Mouse (Mus musculus): ENCODE measurements around the gene Lrrc27. TPM values are rescaled to one million over a fixed set of nuclear protein-coding genes. Genes with fewer than 3 reads are reported as not detected.

Lrrc27 gene
- total RNA-seq, 2 experiments from 2014 or later, result 0.81 to 1.3 TPM

DNA sequence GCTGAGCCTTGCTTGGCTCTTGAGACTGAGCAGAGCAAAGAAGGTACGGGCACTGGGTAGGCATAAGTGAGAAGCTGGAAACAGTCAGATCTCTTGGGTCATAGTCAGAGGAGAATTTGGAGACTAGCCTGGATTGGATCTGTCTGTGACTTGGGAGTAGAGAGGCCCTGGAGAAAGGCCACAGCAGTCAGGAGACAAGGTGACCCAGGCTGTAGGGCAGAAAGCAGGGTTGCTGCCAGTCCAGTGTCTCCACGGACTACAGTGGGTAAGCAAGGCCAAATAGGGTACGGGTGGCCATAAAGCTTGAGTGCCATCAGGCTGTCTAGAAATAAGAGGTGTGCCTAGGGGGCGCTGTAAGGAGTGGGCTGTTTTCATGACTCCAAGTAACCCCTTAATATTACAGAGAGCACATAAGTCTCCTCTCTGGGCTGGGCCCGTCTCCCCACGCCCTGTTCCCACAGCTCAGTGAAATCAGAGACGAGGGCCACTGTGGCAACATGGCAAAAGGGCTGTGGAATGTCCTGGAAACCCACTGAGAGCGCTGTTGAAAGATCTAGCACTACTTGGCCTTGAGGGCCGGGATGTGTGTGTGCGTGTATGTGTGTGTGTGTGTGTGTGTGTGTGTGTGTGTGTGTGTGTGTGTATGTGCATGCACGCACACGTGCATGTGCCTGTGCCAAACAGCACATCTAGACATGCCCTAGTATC, 23.0 kb downstream of the Lrrc27 start:
- ATAC-seq (ENCODE audit: poor library complexity, severe bottlenecking), result no peak

DNA sequence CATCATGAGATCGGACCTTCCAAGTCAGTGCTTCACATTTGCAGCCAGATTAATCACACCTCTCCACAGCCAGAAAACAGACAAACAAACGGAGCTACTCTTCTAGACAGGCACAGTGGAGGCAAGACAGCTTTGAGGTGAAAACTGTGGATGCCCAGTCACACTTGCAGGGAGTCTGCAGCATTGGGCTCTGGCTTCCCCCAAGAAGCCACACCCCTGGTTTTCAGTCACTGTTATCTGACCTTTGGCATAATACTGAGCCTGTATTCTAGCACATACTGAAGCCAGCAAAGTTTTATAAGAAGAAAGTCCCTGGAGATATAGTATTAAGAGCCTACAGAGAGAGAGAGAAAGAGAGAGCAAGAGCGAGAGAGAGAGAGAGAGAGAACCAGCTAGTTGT, 26.6 kb downstream of the Lrrc27 start:
- no peak for ATAC-seq (ENCODE audit: poor library complexity, severe bottlenecking)

DNA sequence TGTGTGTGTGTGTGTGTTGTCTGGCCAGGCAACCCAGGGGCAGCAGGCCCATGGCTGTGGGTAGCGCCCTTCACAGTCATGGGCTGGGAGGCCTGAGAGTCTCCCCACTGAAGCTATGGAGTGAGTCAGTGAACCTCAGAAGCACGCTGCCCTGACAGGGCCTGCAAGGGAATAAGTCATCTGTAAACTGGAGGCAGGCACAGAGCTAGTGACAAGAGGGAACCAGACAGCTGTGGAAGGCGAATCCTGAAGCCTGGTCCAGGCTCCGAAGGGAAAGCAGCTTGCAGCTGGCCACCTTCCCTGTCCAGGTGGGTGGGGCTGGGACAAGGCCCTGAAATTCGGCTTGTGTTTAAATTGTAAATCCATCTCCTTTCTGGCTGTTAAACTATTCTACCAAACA, 33.3 kb downstream of the Lrrc27 start:
- no peak for ATAC-seq (ENCODE audit: poor library complexity, severe bottlenecking)

DNA sequence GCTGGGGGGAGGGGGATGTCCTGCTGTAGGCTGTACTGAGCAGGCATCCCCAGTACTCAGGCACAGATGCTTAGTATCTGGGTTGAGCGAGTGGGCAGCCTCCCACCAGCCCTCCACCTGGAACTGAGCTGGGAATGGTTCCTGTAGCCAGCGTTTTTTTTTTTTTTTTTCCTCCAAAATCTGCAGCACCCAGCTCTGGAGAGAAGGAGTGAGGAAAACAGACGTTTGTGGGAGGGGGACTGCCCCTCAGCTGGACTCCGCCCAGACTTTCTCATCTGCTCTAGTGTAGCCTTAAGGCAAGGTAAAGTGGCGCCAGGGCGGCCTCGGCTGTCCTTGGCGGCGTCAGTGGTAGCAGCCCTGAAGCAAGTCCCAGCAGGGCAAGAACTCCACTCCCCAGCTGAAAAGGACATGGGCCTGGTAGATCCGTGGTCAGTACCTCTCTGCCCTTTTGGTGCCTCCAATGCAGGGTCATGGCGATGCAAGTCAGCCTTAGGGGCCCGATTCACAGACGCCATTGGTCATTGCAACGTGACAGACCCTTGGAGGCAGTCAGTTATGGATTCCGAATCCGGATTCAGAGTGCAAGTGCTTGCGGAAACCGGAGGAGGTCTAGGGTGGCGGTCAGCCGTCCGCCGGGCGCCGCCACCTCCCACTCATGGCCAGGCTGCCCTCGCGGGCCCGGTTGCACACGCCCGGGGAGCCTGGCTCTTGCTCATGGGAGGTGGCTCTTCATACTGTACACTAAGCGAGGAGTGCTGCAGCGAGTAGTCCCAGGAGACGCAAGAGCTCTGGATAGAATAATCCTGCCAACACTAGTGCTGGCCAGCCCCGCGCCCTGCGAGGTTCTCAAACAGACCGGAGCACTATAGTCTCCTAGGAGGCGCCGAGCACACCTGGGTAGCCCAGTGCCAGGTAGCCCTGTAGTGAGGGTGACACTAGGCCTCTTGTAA, 34.4 kb downstream of the Lrrc27 start:
- peak; percentile 6 for ATAC-seq (ENCODE audit: poor library complexity, severe bottlenecking)

DNA sequence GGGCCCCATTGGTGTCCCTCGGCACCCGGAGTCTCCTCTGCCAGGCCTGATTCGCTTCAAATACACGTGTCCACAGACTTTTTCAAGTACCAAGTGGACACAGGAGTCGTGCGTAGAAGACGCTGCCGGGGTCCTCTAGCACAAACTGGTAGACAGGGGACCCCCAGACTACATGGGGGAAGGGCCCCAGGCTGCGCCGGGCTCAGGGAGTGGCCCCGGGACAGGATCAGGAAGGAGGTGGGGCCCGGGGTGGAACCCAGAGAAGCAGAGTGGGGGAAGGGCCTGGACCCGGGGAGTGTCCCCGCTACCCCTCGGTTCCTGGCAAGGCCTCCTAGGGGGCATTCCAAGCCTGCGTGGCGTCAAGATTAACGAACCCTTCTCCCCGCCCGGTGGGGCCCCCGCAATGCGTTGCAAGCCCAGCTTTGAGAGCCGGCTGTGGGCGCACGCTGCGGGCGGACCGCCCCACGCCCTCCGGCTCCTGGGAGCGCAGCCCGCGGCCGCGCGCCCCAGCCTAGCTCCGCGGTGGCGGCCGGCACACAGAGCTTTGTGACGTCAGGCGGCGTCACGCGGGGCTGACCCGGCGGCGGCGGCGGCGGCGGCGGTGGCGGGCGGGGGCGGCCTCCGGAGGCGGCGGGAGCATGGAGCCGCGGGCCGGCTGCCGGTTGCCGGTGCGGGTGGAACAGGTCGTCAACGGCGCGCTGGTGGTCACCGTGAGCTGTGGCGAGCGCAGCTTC, 35.3 kb downstream of the Lrrc27 start, which contains the start of gene Pwwp2b:
Gene Pwwp2b (plus strand): TSS at position 602 of the 734 bp plus-strand sequence.
- peak; percentile 78 for ATAC-seq (ENCODE audit: poor library complexity, severe bottlenecking)

DNA sequence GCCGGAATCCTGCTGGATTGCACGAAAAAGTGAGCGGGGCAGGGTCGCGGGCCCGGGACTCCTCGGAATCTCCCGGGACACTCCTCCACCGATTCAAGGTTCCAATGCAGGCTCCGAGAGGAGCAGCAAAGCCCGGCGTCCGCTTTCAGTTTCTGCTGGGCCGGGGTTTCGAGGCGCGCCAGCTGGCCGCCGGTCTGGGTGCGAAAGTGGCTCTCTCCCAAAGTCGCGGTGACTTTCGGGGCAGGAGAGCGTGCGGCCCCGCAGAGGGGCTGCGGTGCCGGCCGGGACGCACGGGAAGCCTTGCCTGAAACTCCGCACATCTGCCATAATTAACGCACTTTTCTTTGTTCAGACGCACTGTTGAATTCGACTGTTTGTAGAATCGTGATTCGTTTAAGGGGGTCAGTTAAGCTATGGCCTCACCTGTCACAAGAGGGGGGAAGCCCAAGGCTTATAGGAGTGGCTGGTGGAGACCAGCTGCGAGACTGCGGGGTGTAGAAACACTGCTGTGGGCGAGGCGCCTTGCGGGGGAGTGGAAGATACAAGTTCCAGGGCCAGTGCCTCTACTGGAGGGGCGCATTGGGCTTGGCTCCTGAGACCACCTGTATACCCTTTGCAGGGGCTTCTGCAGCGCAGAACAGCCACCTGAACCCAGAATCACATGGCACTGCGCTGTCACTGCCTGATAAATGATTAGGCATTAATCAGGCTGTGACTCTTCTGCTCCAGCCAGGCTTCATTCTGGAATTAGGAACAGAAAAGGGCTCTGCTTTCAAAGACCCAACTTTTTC, 36.0 kb downstream of the Lrrc27 start:
- ATAC-seq (ENCODE audit: poor library complexity, severe bottlenecking), result peak; percentile 35

DNA sequence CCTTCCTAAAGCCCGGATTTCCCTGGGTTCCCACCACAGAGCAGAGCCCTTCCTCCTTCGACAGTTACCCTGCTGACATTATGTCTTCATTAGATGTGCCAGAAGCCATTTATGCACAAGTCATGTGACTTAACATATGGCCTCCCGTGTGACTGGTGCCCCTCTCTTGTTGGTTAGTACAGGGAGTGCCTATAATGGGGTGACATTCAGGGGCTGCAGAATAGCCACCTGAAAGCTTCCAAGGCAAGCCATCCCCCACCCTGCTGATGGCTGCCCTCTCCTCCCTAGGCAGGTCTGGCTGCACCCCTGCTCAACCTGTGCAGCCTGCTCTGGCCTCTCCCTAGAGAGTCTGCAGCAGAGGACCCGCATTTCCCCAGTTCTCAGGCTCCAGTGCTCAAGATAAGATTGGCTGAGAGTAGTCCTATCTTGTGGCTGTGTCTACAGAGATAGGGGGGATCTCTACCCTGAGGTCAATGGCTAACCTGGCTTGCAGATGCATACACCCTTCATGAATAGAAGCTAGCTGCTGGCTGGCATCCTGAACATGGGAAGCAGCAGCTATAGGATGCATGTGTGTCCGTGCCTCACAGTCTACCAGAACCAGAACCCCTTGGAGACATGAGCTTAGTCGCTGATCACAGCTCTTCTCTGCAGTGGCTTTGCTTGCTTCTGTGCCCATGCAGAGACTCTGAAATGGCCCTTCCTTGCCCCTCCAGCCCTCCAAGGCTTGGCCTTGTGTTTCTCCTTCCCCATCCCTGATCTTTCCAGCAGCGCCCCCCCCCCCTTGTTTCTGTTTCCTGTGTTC, 36.8 kb downstream of the Lrrc27 start:
- no peak for ATAC-seq (ENCODE audit: poor library complexity, severe bottlenecking)

DNA sequence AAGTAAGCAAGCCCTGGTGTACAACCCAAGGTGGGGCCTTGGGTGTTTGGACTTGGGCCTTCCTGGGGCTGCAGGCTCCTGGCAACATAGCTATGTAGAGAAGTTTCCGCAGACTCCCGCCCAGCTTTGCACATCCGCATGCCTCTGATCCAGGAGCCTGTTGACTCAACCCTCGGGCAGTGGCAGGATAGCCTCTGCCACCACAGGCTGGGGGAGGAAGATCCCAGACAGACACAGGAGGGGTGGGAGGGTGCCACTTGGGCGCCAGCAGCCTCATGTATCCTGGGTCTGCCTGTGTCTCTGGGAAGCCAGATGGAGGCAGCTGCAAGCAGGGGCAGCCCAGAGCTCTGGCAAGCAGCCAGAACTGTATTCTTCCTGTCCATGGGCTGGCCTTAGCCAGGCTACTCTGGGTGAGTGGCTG, 39.1 kb downstream of the Lrrc27 start:
- no peak for ATAC-seq (ENCODE audit: poor library complexity, severe bottlenecking)

DNA sequence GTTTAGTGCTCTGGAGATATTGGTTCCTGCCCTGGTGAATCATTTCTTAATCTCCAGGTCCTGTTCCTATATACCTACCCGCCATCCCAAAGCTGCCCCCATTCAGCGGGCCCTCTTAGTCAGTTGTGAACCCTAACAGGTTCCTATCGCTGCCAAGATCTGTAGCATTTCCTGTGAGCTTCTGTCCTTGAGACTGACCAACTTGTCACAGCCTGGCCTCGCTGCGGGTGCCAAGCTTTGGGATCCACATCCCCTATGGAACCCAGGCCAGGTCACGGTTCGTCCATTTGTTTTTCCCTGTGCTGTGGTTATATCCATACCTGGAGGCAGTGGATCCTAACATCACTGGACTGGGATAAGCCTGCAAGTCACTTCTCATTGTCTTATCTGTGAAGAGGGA, 39.8 kb downstream of the Lrrc27 start:
- no peak for ATAC-seq (ENCODE audit: poor library complexity, severe bottlenecking)

DNA sequence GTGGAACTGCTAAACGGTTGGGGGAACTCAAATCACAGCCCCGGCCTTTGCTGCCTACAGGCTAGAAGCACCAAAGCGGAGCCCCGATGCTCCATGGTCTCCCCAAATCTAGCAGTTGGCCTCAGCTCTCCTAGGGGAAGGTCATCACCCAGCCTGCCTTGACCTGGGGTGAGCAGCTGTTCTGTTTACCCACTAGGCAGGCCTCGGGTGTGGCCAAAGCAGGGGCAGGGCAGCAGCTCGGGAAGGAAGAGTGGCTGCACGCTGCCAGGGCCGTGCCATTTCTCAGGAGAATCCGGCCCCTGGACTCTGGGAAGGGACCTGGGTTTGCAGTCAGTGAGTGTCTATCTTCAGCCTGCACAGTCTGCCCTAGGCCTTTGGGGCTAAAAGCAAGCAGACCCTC, 40.2 kb downstream of the Lrrc27 start:
- ATAC-seq (ENCODE audit: poor library complexity, severe bottlenecking), result no peak

DNA sequence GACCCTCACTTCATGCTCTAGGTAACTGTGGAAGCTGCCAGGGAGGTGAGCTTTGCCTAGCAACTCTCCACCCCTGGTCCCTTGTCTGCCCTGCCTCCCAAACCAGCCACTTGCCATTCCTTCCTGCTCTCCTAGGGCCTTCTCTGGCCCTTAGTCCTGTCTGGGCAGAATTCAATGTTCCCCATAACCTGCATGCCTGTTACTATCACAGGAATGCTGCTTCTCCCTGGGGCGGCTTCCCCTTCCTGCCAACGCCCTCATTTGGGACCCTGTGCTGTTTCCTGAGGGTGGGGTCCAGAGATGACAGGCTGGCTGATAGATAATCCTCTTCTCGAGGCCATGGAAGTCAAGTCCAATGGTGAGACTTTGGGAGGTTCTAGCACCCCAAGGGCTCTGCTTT, 40.7 kb downstream of the Lrrc27 start:
- ATAC-seq (ENCODE audit: poor library complexity, severe bottlenecking), result no peak

DNA sequence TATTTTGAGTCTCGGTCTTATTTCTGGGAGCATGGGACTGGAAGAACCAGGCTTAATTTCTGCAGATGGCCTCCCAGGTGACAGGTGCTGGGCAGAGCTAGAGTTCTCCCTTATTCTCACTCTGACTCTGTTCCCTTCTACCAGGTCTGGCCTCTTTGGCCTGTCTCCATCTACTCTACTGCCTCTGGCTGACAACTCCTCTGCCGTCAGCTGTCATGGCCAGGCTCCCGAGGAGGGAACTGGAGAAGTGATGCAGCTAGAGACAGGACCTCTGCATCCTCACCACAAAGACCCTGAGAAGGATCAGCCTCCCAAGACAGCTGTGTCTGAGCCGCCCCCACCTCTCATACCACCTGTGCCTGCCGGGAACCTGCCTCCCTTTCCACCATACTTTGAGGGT, 41.8 kb downstream of the Lrrc27 start:
- no peak for ATAC-seq (ENCODE audit: poor library complexity, severe bottlenecking)

DNA sequence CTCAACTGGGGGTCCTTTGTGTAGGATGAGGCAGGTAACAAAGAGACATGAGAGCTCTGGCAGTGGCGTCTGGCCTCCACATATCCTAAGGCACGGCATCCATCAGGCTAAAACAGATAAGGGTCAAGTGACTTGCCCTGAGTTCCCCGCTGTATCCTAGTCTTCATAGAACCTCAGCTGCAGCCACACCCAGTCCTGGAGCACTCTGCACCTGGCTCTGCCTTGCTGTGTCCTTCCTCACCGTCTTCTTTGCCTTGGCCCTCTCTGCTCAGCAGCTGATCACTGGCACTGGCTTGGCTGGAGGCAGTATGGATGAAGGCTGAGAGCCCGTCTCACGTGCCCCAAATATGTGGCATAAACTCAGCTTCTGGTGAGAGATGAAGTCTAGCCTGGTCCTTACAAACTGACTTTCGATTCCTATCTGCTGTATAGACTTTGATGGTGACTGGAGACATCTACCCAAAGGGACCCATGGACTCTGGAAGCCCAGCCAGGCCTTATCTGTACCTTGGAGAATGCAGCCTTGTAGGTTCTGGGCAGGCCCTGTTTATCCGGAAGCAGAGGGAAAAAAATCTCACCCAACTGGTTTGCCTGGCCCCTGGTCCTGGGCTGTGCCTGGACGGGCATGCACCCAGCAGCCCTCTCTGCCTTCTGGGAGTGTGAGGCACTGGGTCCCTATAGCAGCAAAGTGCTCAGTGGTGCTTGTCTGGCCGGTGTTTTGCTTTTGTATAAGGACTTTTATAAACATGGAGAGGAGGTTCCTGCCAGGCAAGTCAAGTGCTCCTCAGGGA, 45.2 kb downstream of the Lrrc27 start:
- ATAC-seq (ENCODE audit: poor library complexity, severe bottlenecking), result no peak

DNA sequence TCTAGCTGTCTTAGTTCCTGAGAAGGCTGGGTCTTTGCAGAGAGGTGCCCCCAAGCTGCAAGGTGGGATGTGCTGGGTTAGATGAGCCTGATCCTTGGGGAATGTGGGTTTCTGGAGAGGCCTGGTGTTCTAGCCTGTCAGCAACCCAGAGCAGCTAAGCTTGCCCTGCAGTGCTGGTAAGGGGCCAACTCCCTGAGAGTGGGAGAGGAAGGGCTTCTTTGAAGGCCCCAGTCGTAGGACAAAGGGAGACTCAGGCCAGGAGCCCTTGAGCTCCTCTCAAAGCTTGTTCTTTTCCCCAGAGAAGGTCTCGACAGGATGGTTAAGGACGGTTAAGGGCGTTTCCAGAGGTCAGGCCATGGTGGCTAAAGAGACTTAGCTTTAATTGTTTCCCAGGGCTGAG, 51.5 kb downstream of the Lrrc27 start:
- ATAC-seq (ENCODE audit: poor library complexity, severe bottlenecking), result no peak

DNA sequence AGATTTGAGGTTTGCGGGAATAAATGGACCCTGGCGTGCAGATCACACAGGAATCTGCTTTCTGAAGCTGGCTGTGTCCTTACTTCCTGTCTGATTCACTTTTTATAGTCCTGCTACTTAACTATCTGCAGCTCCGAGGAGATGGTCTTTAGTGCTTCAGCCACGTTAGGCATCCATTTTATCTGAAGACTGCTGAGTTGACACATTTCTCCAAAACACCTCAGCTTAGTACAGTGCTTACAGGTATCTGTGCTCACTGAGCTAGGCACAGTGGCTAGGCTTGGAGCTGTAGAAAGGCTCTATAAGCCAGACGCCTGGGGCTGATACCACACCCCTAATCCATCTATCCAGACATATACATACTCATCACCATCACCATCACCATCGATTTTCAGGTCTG, 52.8 kb downstream of the Lrrc27 start:
- no peak for ATAC-seq (ENCODE audit: poor library complexity, severe bottlenecking)

DNA sequence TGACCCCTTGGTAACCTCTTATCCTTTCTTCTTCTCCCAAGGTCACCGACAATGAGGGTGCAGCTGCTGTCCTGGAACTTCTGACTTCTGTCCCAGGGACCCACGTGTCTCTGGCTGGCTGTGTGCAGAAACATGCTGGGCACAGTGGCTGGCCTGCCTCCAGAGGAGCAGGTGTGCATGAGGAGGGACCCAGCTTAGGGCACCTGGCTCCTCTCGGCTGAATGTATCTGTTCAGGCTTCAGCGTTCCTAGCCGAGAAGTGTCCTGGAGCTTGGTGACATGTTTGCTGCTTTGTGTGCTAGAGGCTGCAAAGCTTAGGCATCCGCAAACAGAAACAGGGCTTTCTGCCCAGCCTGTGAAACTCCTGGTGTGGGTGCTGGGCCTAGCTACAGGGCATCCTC, 53.6 kb downstream of the Lrrc27 start:
- ATAC-seq (ENCODE audit: poor library complexity, severe bottlenecking), result no peak

DNA sequence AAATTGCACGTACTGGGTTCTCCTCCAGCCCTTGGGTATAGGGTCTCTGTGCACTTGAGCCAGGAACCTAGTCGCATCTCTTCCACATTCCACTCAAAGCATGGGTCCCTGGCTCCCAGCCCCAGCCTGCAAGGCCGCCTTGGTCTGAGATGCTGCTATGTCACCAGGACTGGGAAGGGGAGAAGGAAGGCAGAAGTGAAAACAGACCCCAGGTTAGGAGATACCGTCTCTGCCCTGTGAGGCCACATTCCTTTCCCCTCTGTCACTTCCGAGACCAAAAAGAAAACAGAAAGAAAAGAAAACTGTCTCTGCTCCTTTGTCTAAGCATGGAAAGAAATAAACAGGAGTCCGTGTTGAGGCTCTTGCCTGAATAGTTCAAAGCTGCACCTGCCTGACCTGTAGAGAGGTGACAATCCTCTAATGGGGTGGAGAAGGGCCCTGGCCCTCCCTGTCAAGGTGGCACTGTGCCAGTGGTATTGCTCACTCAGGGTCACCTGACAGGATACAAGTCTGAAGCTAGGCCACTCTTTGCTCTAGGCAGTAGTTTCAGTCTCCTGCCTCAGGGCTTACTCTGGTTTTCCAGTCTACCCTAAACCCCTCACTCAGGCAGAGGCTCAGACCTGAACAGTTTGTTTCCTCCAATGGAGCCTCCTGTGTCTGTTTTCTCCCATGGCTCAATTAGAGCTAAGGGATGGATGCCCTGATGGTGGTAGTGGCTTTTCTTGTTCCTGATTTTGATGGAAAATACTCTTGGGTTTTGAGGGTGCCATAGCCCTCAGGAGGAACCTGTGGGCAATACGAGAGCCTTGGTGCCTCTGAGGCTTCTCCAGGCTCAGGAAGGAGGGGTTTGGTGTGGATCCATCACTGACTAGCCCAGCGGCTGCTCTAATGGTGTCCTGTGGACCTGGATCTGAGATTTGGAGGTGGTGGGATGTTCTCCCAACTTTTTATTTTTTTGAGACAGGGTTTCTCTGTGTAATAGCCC, 54.4 kb downstream of the Lrrc27 start:
- ATAC-seq (ENCODE audit: poor library complexity, severe bottlenecking), result peak; percentile 43

DNA sequence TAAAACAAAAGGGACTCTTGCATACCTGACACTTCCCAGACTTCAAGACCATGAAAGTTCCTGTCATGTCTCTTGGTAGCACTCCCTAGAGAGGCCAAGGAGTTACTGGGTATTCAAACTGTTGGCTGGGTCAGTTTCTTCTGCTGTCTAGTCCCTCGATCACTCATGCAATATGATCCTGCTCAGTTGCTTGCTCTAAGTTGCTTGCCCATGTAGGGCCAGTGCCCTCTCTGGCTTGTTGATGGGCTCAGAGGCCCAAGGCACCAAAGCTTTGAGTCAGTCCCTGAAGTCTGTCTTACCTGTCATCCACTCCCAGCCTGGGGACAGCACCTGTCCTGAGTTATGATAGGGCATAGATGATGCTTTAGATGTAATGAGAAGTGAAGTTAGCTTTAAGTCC, 58.0 kb downstream of the Lrrc27 start:
- ATAC-seq (ENCODE audit: poor library complexity, severe bottlenecking), result no peak

Measured in megakaryocyte, adult 5-6 weeks (primary cell).